Mouse (Mus musculus) heart, embryonic 14.5 days (tissue): Measurements from ENCODE around the gene Cnep1r1. TPM values are rescaled to one million over a fixed set of nuclear protein-coding genes. Genes with fewer than 3 reads are reported as not detected.
A peak's percentile ranks its signal among the peaks of the same experiment; 100 is the strongest.

Source experiments
- ATAC-seq: fragments of 200-750 bp; cut with Nextera tagmentation; 2 replicates; pipeline ENCODE4 v1.8.0; 2017; ENCODE audit warnings: low read depth, moderate TSS enrichment; ENCODE audit not compliant: insufficient number of reproducible peaks, insufficient read depth, low FRiP score
- H3K27ac ChIP-seq, 2 experiments: fragments of 200-500 bp in 1 of 2; fragments of 300-500 bp in 1 of 2; sonication (generic) in 1 of 2; replicated peaks in 1 of 2; 2 replicates each; pipeline ENCODE4 v1.5.1; 2012 to 2014; ENCODE audit warnings: low read depth in 2 of 2, low read length in 2 of 2, control low read depth in 1 of 2, mild to moderate bottlenecking in 1 of 2, mixed read lengths in 1 of 2; ENCODE audit not compliant: control insufficient read depth in 1 of 2, insufficient read depth in 1 of 2
- H3K27me3 ChIP-seq: fragments of 300-500 bp; sonication (generic); 2 replicates; pipeline ENCODE4 v1.6.1; 2014; ENCODE audit warnings: mild to moderate bottlenecking, low read length, control low read depth; ENCODE audit not compliant: control insufficient read depth, insufficient read depth
- H3K36me3 ChIP-seq: fragments of 300-500 bp; sonication (generic); 2 replicates; pipeline ENCODE4 v1.6.1; 2014; ENCODE audit warnings: mild to moderate bottlenecking, control low read depth, low read length, mixed read lengths; ENCODE audit not compliant: control insufficient read depth, insufficient read depth
- H3K4me1 ChIP-seq, 2 experiments: fragments of 200-500 bp in 1 of 2; fragments of 300-500 bp in 1 of 2; sonication (generic) in 1 of 2; 2 replicates each; pipeline ENCODE4 v1.6.1; 2012 to 2014; ENCODE audit warnings: low read length in 2 of 2, control low read depth in 1 of 2, mixed read lengths in 1 of 2; ENCODE audit not compliant: control insufficient read depth in 2 of 2, insufficient read depth in 2 of 2
- H3K4me2 ChIP-seq: fragments of 300-500 bp; sonication (generic); 2 replicates; pipeline ENCODE4 v1.6.1; 2014; ENCODE audit warnings: mild to moderate bottlenecking, low read length
- H3K4me3 ChIP-seq, 2 experiments: fragments of 200-500 bp in 1 of 2; fragments of 300-500 bp in 1 of 2; sonication (generic) in 1 of 2; 2 replicates each; pipeline ENCODE4 v1.5.1; 2012 to 2014; ENCODE audit warnings: low read length in 2 of 2, mild to moderate bottlenecking in 2 of 2, control low read depth in 1 of 2, low read depth in 1 of 2, moderate library complexity in 1 of 2; ENCODE audit not compliant: control insufficient read depth in 1 of 2, insufficient read depth in 1 of 2
- H3K9ac ChIP-seq: fragments of 300-500 bp; sonication (generic); 2 replicates; pipeline ENCODE4 v1.6.1; 2014; ENCODE audit warnings: mild to moderate bottlenecking, low read length
- H3K9me3 ChIP-seq: fragments of 300-500 bp; sonication (generic); 2 replicates; pipeline ENCODE4 v1.6.1; 2016; ENCODE audit warnings: low read length, control low read depth; ENCODE audit not compliant: control insufficient read depth
- WGBS: fragments of 180-500 bp; shearing (Covaris S2); extraction: QIAGEN DNeasy Blood & Tissue Kit; methylation state at CpG from one replicate; pipeline ENCODE4 v1.1.7; 2014; 5-methylcytosine and 5-hydroxymethylcytosine counted together
- polyA plus RNA-seq: library from polyadenylated mRNA; unstranded; fragments of >200 nt; fragmentation: Nextera tagmentation; extraction: Ambion mirVana; gene quantifications from 2 replicates; pipeline ENCODE4 v1.2.1, GENCODE M21; 2014

The Cnep1r1 gene
- polyA plus RNA-seq: 22.8 and 26.8 TPM in 2 replicates

DNA sequence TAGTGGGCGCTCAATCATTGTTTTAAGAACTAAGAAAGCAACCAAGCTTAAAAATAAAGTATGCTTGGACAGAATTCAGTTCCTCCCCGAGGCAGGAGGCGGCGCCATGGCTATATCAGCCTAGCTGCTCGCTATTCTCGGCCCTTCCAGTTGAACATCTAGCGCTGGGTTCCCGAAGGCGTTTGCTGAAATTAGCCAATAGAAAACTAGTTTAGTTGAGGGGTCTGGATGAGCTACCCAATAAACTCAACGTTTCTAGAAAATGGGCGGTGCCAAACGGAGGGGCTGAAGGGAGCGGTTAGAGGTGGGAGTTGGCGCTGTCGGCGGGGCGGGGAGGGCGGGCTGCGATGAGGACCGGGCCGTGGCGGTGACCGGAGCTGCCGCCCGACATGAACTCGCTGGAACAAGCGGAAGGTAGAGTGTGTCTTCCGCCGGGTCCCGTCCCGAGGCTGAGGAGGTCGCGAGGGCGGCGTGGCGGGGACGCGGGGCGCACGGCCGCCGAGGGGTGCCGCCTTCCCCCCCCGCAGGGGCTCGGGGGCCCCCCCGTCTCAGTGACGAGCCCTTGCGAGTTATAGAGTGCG lies at the start of gene Cnep1r1:
Gene Cnep1r1 (plus strand): TSS at position 314 of the 581 bp plus-strand sequence.
- Histone ChIP-seq H3K27me3 (no peaks in the 10 kb centered on the region), H3K27ac (peak within 1 kb of the TSS; percentile 78 to 85), H3K4me2 (peak within 1 kb of the TSS; percentile 72), H3K9me3 (no peaks in the 10 kb centered on the region), H3K9ac (peak within 1 kb of the TSS; percentile 96), H3K4me3 (peak within 1 kb of the TSS; percentile 83 to 100), H3K36me3 (peaks cover 34% of the 10 kb centered on the region), H3K4me1 (peaks cover 0 to 8% of the 10 kb centered on the region in 2 experiments; a peak in 1 of 4 replicates)
- peak; percentile 98 for ATAC-seq
- under 1% methylated on average over 49 of the region's 49 CpGs for WGBS

GRCm38 (mm10) chr8:88082183-88082582 lies 36.4 kb upstream of the Cnep1r1 start:
- no peaks in the 10 kb centered on the region for H3K27me3 ChIP-seq
- no peaks in the 10 kb centered on the region for H3K36me3 ChIP-seq
- 72% methylated on average over 5 of the region's 5 CpGs for WGBS
- no peaks in the 10 kb centered on the region for H3K9me3 ChIP-seq
- no peak overlapping the region for H3K27ac ChIP-seq
- H3K4me2 ChIP-seq: no peak overlapping the region
- no peak for ATAC-seq
- no peak overlapping the region for H3K4me3 ChIP-seq
- H3K4me1 ChIP-seq: no peaks in the 10 kb centered on the region
- no peak overlapping the region for H3K9ac ChIP-seq

DNA sequence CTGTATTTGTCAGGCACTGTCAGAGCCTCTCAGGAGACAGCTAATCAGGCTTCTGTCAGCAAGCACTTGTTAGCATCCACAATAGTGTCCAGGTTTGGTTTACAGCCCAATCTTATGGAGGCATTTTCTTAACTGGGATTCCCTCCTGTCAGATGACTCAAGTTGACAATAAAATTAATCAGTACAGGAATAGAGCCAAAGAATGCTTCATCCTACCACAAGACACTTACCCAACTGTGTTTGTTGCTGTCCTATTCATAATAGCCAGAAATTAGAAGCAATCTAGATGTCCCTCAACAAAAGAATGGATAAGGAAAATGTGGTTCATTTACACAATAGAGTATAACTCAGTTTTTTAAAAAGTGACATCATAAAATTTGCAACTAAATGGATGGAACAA lies 30.6 kb upstream of the Cnep1r1 start:
- no peak overlapping the region for H3K27ac ChIP-seq
- H3K27me3 ChIP-seq: no peaks in the 10 kb centered on the region
- no peaks in the 10 kb centered on the region for H3K9me3 ChIP-seq
- no peaks in the 10 kb centered on the region for H3K4me1 ChIP-seq
- H3K4me3 ChIP-seq: no peak overlapping the region
- no peak for ATAC-seq
- H3K9ac ChIP-seq: no peak overlapping the region
- H3K36me3 ChIP-seq: no peaks in the 10 kb centered on the region
- no peak overlapping the region for H3K4me2 ChIP-seq

DNA sequence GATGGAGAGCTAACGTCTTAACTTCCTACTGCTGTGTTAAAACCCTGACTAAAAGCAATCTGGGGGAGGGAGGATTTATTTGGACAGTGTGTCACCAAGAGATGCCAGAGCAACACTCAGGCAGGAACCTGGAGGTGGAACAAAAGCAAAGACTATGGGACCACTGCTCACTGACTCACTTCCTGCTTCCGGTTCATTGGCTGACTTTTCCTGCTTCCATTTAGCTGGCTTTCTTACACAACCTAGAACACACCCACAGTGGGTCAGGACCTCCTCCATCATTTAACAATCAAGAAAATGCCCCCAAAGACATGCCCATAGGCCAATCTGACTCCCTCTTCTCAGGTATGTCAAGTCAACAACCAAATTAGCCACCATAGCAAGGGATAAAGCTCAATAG lies 26.9 kb upstream of the Cnep1r1 start:
- H3K4me3 ChIP-seq: no peak overlapping the region
- H3K27ac ChIP-seq: no peak overlapping the region
- H3K4me1 ChIP-seq: no peaks in the 10 kb centered on the region
- WGBS: 78% methylated on average over 2 of the region's 2 CpGs
- no peaks in the 10 kb centered on the region for H3K27me3 ChIP-seq
- no peaks in the 10 kb centered on the region for H3K9me3 ChIP-seq
- no peak for ATAC-seq
- H3K4me2 ChIP-seq: no peak overlapping the region
- H3K9ac ChIP-seq: no peak overlapping the region
- no peaks in the 10 kb centered on the region for H3K36me3 ChIP-seq

DNA sequence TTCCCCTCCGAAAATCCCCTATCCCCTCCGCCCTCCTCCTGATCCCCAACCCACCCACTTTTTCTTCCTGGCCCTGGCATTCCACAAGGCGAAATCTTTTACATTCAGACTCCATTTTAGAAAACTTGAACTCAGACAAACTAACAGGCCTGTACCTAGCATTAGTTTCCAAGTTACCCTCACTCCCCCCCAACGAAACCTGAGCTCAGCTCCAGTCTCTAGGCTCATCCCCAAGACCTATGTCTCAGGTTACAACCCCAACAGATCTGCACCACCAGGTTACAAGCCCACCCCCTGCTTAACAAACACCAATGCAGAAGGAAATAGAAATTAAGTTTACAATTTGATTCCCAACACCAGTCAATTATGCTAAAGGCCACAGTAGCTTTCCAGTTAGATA lies 25.2 kb upstream of the Cnep1r1 start:
- Histone ChIP-seq H3K27me3 (no peaks in the 10 kb centered on the region), H3K4me2 (no peak overlapping the region), H3K27ac (no peak overlapping the region), H3K9me3 (no peaks in the 10 kb centered on the region), H3K4me3 (no peak overlapping the region), H3K9ac (no peak overlapping the region), H3K36me3 (no peaks in the 10 kb centered on the region), H3K4me1 (no peaks in the 10 kb centered on the region)
- ATAC-seq: no peak
- WGBS: 65% methylated on average over 4 of the region's 4 CpGs

- H3K9me3 ChIP-seq: no peaks in the 10 kb centered on the region
- no peaks in the 10 kb centered on the region for H3K36me3 ChIP-seq
- no peak overlapping the region for H3K9ac ChIP-seq
- WGBS: 80% methylated on average over 4 of the region's 4 CpGs
- no peak overlapping the region for H3K4me2 ChIP-seq
- no peak for ATAC-seq
- H3K4me1 ChIP-seq: no peaks in the 10 kb centered on the region
- no peak overlapping the region for H3K4me3 ChIP-seq
- H3K27ac ChIP-seq: no peak overlapping the region
- no peaks in the 10 kb centered on the region for H3K27me3 ChIP-seq
Observed at GRCm38 (mm10) chr8:88098856-88099255, 19.7 kb upstream of the Cnep1r1 start.

DNA sequence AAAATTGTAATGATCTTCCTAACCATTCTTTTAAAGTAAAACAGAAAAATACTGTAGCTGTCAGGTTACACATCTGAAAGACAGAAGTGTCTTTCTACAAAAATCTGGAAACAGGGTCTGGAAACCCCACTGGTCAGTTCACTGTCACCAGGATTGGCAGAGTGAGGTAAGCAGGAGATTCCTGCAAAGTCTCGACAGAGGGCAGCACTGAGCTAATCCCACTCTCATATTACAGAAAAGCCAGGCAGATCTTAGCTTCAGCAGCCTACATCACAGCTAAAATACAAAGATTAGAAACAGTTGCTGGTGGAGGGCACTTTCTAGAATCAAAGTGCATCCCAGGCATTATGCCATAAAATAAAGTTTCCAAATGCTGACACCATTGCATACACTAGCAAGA lies 19.0 kb upstream of the Cnep1r1 start:
- H3K27ac ChIP-seq: no peak overlapping the region
- H3K9me3 ChIP-seq: no peaks in the 10 kb centered on the region
- no peak for ATAC-seq
- 0% methylated on average over 1 of the region's 1 CpGs for WGBS
- no peaks in the 10 kb centered on the region for H3K27me3 ChIP-seq
- H3K4me1 ChIP-seq: no peaks in the 10 kb centered on the region
- H3K4me2 ChIP-seq: no peak overlapping the region
- no peak overlapping the region for H3K9ac ChIP-seq
- no peak overlapping the region for H3K4me3 ChIP-seq
- no peaks in the 10 kb centered on the region for H3K36me3 ChIP-seq

GRCm38 (mm10) chr8:88109241-88109640 lies 9.3 kb upstream of the Cnep1r1 start:
- Histone ChIP-seq H3K9ac (no peak overlapping the region), H3K27me3 (0 out of 2 replicates have a peak, but pooled peaks cover 2% of the 10 kb centered on the region), H3K36me3 (no peaks in the 10 kb centered on the region), H3K27ac (no peak overlapping the region), H3K4me1 (no peaks in the 10 kb centered on the region), H3K4me2 (no peak overlapping the region), H3K4me3 (no peak overlapping the region), H3K9me3 (peaks cover 3% of the 10 kb centered on the region; the same call in 1 of the 2 replicates)
- WGBS: 88% methylated on average over 4 of the region's 4 CpGs
- no peak for ATAC-seq
